Mouse (Mus musculus): ENCODE results near the gene Slc35g1.
A peak's percentile ranks its signal among the peaks of the same experiment; 100 is the strongest.
"Not testable (repeated sequence)": the region's sequence is repeated elsewhere in the genome, so short reads cannot be mapped to it uniquely, and the experiment has no call there.

Gene Slc35g1

GRCm38 (mm10) chr19:38395701-38396632 is at the start of gene Slc35g1:
Gene Slc35g1 (plus strand): TSS chr19:38395980.
- peak; percentile 53 for DNase-seq (ENCODE audit: extremely low read depth, low read depth)

- no peak for DNase-seq (ENCODE audit: extremely low read depth, low read depth)
These were observed 47.3 kb upstream of the Slc35g1 start for GRCm38 (mm10) chr19:38348271-38349012.

- DNase-seq (ENCODE audit: extremely low read depth, low read depth): no peak
These were observed 46.8 kb upstream of the Slc35g1 start for GRCm38 (mm10) chr19:38349013-38349341.

- DNase-seq (ENCODE audit: extremely low read depth, low read depth): no peak
These were observed 44.6 kb upstream of the Slc35g1 start for GRCm38 (mm10) chr19:38351202-38351601.

- DNase-seq (ENCODE audit: extremely low read depth, low read depth): no peak
These were observed 44.1 kb upstream of the Slc35g1 start for GRCm38 (mm10) chr19:38351728-38352127.

- peak; percentile 46 for DNase-seq (ENCODE audit: extremely low read depth, low read depth)
These were observed 43.2 kb upstream of the Slc35g1 start for GRCm38 (mm10) chr19:38352495-38353130.

GRCm38 (mm10) chr19:38354279-38354678 is 41.5 kb upstream of the Slc35g1 start:
- DNase-seq (ENCODE audit: extremely low read depth, low read depth): no peak

GRCm38 (mm10) chr19:38354819-38355360 is 40.9 kb upstream of the Slc35g1 start:
- no peak for DNase-seq (ENCODE audit: extremely low read depth, low read depth)

- no peak for DNase-seq (ENCODE audit: extremely low read depth, low read depth)
These were observed 39.5 kb upstream of the Slc35g1 start for GRCm38 (mm10) chr19:38356211-38356828.

GRCm38 (mm10) chr19:38357956-38358623 is 37.7 kb upstream of the Slc35g1 start:
- no peak for DNase-seq (ENCODE audit: extremely low read depth, low read depth)

GRCm38 (mm10) chr19:38359287-38359686 is 36.5 kb upstream of the Slc35g1 start:
- no peak for DNase-seq (ENCODE audit: extremely low read depth, low read depth)

- no peak for DNase-seq (ENCODE audit: extremely low read depth, low read depth)
These were observed 33.9 kb upstream of the Slc35g1 start for GRCm38 (mm10) chr19:38361850-38362249.

- DNase-seq (ENCODE audit: extremely low read depth, low read depth): no peak
These were observed 32.4 kb upstream of the Slc35g1 start for GRCm38 (mm10) chr19:38363358-38363757.

GRCm38 (mm10) chr19:38363879-38364659 is 31.7 kb upstream of the Slc35g1 start:
- DNase-seq (ENCODE audit: extremely low read depth, low read depth): no peak

- DNase-seq (ENCODE audit: extremely low read depth, low read depth): no peak
These were observed 30.7 kb upstream of the Slc35g1 start for GRCm38 (mm10) chr19:38364939-38365614.

GRCm38 (mm10) chr19:38372460-38373102 is 23.2 kb upstream of the Slc35g1 start:
- no peak for DNase-seq (ENCODE audit: extremely low read depth, low read depth)

GRCm38 (mm10) chr19:38373371-38373770 is 22.4 kb upstream of the Slc35g1 start:
- no peak for DNase-seq (ENCODE audit: extremely low read depth, low read depth)

GRCm38 (mm10) chr19:38383769-38384168 is 12.0 kb upstream of the Slc35g1 start:
- no peak for DNase-seq (ENCODE audit: extremely low read depth, low read depth)

- DNase-seq (ENCODE audit: extremely low read depth, low read depth): not testable (repeated sequence)
These were observed 8.8 kb upstream of the Slc35g1 start for GRCm38 (mm10) chr19:38387021-38387420.
